Mouse (Mus musculus) adrenal gland, adult 8-10 months (tissue): Measurements from ENCODE around the gene Caap1. TPM values are rescaled to one million over a fixed set of nuclear protein-coding genes. Genes with fewer than 3 reads are reported as not detected.

ENCODE experiments used
- DNase-seq: peaks from one replicate; pipeline ENCODE4 v3.0.0; 2022
- total RNA-seq, 4 experiments: library from RNA; stranded (reverse); gene quantifications; 2 replicates each; pipeline ENCODE4 v1.2.4; 2022

Gene Caap1
- total RNA-seq, 4 experiments from 2014 or later: 9.5 to 11.5 (median 10.8) TPM

DNA sequence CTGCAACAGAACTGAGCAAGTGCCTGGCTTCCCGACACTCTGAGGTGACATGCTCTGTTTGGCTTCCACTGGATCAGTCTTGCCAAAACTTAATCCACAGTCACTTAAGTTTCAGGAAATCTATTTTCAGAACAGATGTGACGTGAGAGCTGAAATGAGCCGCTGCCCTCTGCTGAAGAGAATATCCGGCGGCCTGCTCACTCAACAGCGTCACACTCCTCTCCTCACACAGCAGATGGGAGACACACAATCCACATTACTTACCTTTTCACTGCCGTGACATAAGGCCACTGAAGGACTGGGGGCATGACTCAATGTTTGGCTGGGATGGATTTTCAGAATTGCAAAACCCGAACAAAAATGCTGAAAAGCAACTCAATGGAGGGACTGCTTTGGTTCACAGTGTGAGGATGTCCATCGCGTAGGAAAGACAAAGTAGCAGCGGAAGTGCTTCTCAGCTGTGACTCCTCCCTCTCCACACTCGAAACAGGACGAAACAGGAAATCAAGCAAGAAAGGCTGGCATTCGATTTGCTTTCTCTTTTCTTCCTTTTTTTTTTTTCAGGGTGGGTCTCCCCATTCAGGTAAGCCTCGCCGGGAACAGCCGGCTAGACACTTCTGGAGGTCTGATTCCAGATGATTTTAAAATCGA lies 79.7 kb downstream of the Caap1 start:
- peak; percentile 6 for DNase-seq

DNA sequence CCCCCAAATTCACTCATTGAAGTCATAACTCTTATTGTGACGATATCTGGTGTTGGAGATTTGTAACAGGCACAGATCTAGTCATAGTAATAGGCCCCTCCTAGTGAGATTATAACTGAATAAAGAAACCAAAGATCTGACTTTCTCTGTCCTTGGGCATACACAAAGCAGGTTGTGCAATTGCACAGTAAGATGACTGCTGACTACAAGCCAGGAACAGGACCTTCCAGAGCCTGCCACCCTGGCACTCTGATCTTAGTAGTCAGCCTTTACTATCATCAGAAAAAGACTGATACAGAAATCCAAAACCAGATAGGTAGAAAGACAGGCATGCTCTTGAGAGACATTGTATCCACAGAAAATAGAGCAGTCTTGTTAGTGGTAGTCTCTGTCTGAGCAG lies 83.3 kb downstream of the Caap1 start:
- peak; percentile 43 for DNase-seq

DNA sequence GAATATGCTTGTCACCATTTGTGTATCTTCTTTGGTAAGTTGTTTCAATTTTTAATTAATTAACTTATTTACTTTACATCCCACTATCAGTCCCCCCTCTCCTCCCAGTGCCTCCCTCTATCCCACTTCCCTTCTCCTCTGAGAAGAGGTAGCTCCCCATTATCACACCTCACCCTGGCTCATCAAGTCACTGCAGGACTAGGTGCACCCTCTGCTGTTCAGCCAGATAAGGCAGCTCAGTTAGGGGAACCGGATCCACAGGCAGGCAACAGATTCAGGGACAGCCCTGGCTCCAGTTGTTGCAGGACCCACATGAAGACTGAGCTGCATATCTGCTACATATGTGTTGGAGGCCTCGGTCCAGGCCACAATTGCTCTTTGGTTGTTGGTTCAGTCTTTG lies 97.2 kb downstream of the Caap1 start:
- DNase-seq: no peak

DNA sequence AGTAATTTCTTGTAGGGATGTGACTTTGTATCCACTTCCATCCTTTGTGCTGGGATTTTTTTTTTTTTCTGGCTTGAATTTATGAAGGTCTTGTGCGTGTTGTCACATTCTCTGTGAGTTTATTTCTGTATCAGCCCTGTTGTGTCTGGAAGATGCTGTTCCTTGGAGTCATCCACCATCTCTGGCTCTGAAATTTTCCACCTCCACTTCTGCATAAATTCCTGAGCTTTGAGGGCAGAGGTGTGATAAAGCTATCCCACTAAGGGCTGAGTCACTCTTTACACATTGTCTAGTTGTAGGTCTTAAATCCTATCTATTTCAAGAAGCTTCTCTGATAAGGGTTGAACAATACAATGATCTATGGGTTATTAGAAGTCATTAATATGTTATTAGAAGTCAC lies 101.7 kb downstream of the Caap1 start:
- no peak for DNase-seq

Other genes with a start within 250 kb of the Caap1 start
- under 1 TPM in 1 of 4 experiments, not detected in 3; 0.62 TPM for gene Gm10306, start 250 bp downstream of the Caap1 start, total RNA-seq
- 10 to 100 TPM; 54.4 to 59.2 (median 58.1) TPM for gene Plaa, start 46.4 kb upstream of the Caap1 start, total RNA-seq
- gene Ift74, start 57.7 kb upstream of the Caap1 start, total RNA-seq: 10 to 100 TPM; 17.9 to 23.3 (median 18.7) TPM
- not detected for gene Lrrc19, start 93.3 kb upstream of the Caap1 start, total RNA-seq
- gene Tek, start 182.5 kb upstream of the Caap1 start, total RNA-seq: 10 to 100 TPM; 36.4 to 64.0 (median 59.5) TPM